ENCODE assay signal across 8 mouse cellular contexts in genomic region chr10:91170143-91170941, GRCm38 (mm10). TPM values are rescaled to one million over a fixed set of nuclear protein-coding genes. Genes with fewer than 3 reads are reported as not detected.
A peak's percentile ranks its signal among the peaks of the same experiment; 100 is the strongest.
DNase-seq lines count a peak whose midpoint lies in the region; ATAC-seq and TF ChIP-seq lines count a peak whose summit lies in the region.

No protein-coding gene starts in this region.

- H3K9me3 ChIP-seq in erythroblast, embryonic 14.5 days (ENCODE audit: control insufficient read depth, low read length): no peaks in the 10 kb centered on the region
- no peaks in the 10 kb centered on the region for H3K9me3 ChIP-seq in heart, embryonic 13.5 days
- H3K9me3 ChIP-seq in liver, postnatal 0 days (ENCODE audit: low read length): no peaks in the 10 kb centered on the region
- no peaks in the 10 kb centered on the region for H3K9me3 ChIP-seq in neural tube, embryonic 13.5 days

- peaks cover 56% of the 10 kb centered on the region for H3K4me1 ChIP-seq in erythroblast, embryonic 14.5 days (ENCODE audit: control insufficient read depth)
- H3K4me1 ChIP-seq in heart, embryonic 13.5 days: peaks cover 47% of the 10 kb centered on the region
- H3K4me1 ChIP-seq in liver, postnatal 0 days (ENCODE audit: insufficient read depth): peaks cover 21% of the 10 kb centered on the region
- peaks cover 37% of the 10 kb centered on the region for H3K4me1 ChIP-seq in neural tube, embryonic 13.5 days (replicated peaks)
- H3K4me1 ChIP-seq in testis, adult 2 months (ENCODE audit: control insufficient read depth, insufficient read depth, low read length): no peaks in the 10 kb centered on the region; the same call in 1 of the 2 replicates

- WGBS in heart, embryonic 13.5 days: under 1% methylated on average over 50 of the region's 50 CpGs
- under 1% methylated on average over 38 of the region's 50 CpGs for WGBS in liver, postnatal 0 days (ENCODE audit: insufficient replicate concordance)
- WGBS in neural tube, embryonic 13.5 days: under 1% methylated on average over 50 of the region's 50 CpGs

- no peaks in the 10 kb centered on the region for H3K27me3 ChIP-seq in erythroblast, embryonic 14.5 days (ENCODE audit: control insufficient read depth)
- no peaks in the 10 kb centered on the region for H3K27me3 ChIP-seq in heart, embryonic 13.5 days (replicated peaks)
- H3K27me3 ChIP-seq in liver, postnatal 0 days (ENCODE audit: insufficient read depth, low read length): no peaks in the 10 kb centered on the region
- no peaks in the 10 kb centered on the region for H3K27me3 ChIP-seq in neural tube, embryonic 13.5 days
- H3K27me3 ChIP-seq in testis, adult 2 months (ENCODE audit: control insufficient read depth, insufficient read depth, low read length): no peaks in the 10 kb centered on the region

- H3K4me3 ChIP-seq in erythroblast, embryonic 14.5 days (replicated peaks): peak overlapping the region; percentile 100
- peak overlapping the region; percentile 81 for H3K4me3 ChIP-seq in heart, embryonic 13.5 days
- H3K4me3 ChIP-seq in liver, postnatal 0 days (ENCODE audit: low read depth, low read length): peak overlapping the region; percentile 96
- H3K4me3 ChIP-seq in neural tube, embryonic 13.5 days: peak overlapping the region; percentile 98
- peak overlapping the region; percentile 99 for H3K4me3 ChIP-seq in testis, adult 2 months (ENCODE audit: control insufficient read depth, low read depth, low read length)

- H3K27ac ChIP-seq in heart, embryonic 13.5 days (replicated peaks): peak overlapping the region; percentile 100
- peak overlapping the region; percentile 99 for H3K27ac ChIP-seq in liver, postnatal 0 days (ENCODE audit: low read depth)
- peak overlapping the region; percentile 100 for H3K27ac ChIP-seq in neural tube, embryonic 13.5 days (replicated peaks)
- H3K27ac ChIP-seq in testis, adult 2 months (ENCODE audit: control insufficient read depth, insufficient read depth, low read depth, low read length): peak overlapping the region; percentile 97

- peak; percentile 94 for DNase-seq in CD4-positive, CD25-positive, alpha-beta regulatory T cell, adult 2 months (ENCODE audit: low read depth, low spot score)
- peak; percentile 96 for DNase-seq in brain, embryonic 14.5 days (ENCODE audit: low read depth)
- peak; percentile 94 for DNase-seq in kidney, postnatal 10 days
- DNase-seq in liver, postnatal 0 days: peak; percentile 92

- ATAC-seq in heart, embryonic 13.5 days (ENCODE audit: extremely low read depth, insufficient number of reproducible peaks, low FRiP score, low TSS enrichment): no peak
- ATAC-seq in liver, postnatal 0 days: peak; percentile 58
- ATAC-seq in neural tube, embryonic 13.5 days (ENCODE audit: low read depth): peak; percentile 51

- peaks cover 46% of the 10 kb centered on the region for H3K36me3 ChIP-seq in erythroblast, embryonic 14.5 days (ENCODE audit: control insufficient read depth)
- peaks cover 20% of the 10 kb centered on the region for H3K36me3 ChIP-seq in heart, embryonic 13.5 days
- H3K36me3 ChIP-seq in liver, postnatal 0 days (replicated peaks; ENCODE audit: insufficient read depth, low read length): peaks cover 15% of the 10 kb centered on the region
- H3K36me3 ChIP-seq in neural tube, embryonic 13.5 days: peaks cover under 1% of the 10 kb centered on the region; the same call in 1 of the 2 replicates
- no peaks in the 10 kb centered on the region for H3K36me3 ChIP-seq in testis, adult 2 months (ENCODE audit: control insufficient read depth, insufficient read depth, low read length)

- peak; percentile 77 for TF ChIP-seq EP300 in liver, postnatal 0 days (IDR thresholded peaks at IDR 0.05; ENCODE audit: low read depth)

- peak; percentile 35; the same call in 1 of the 2 replicates for TF ChIP-seq POLR2A in brain, embryonic 14.5 days (IDR thresholded peaks at IDR 0.05; ENCODE audit: borderline replicate concordance, extremely low read depth, insufficient read depth, insufficient read length, poor library complexity, severe bottlenecking)
- TF ChIP-seq POLR2A in testis, adult 2 months (IDR thresholded peaks at IDR 0.05; ENCODE audit: control insufficient read depth, low read depth, low read length): peak; percentile 21; the same call in 1 of the 2 replicates

- peak overlapping the region; percentile 96 for H3K9ac ChIP-seq in heart, embryonic 13.5 days
- peak overlapping the region; percentile 100 for H3K9ac ChIP-seq in liver, postnatal 0 days (replicated peaks)
- peak overlapping the region; percentile 96 for H3K9ac ChIP-seq in neural tube, embryonic 13.5 days

- peak overlapping the region; percentile 84 for H3K4me2 ChIP-seq in heart, embryonic 13.5 days
- peak overlapping the region; percentile 83 for H3K4me2 ChIP-seq in liver, postnatal 0 days (ENCODE audit: low read depth, low read length)
- peak overlapping the region; percentile 74 for H3K4me2 ChIP-seq in neural tube, embryonic 13.5 days

- peak; percentile 71 for TF ChIP-seq CTCF in brain, embryonic 14.5 days (IDR thresholded peaks at IDR 0.05; ENCODE audit: borderline replicate concordance, extremely low read depth, insufficient read depth, insufficient read length)
- TF ChIP-seq CTCF in liver, postnatal 0 days (IDR thresholded peaks at IDR 0.05; ENCODE audit: low read depth): peak; percentile 91
- peak; percentile 55; the same call in 1 of the 2 replicates for TF ChIP-seq CTCF in testis, adult 2 months (IDR thresholded peaks at IDR 0.05; ENCODE audit: control insufficient read depth, insufficient read depth, insufficient replicate concordance, low read depth, low read length)

RNA-seq across cellular contexts. Expression of gene Tmpo, which starts 10.8 kb away (rescaled TPM):
- 177 and 225 TPM in 2 replicates for polyA plus RNA-seq in brain, embryonic 14.5 days (2012; rRNA removed)
- 25.2 and 37.9 TPM in 2 replicates for polyA plus RNA-seq in erythroblast, embryonic 14.5 days (2012)
- 128 and 129 TPM in 2 replicates for polyA plus RNA-seq in heart, embryonic 13.5 days (2015; fragmentation: Nextera tagmentation; extraction: Ambion mirVana)
- 64.1 and 69.0 TPM in 2 replicates for polyA plus RNA-seq in liver, postnatal 0 days (2015; fragmentation: Nextera tagmentation; extraction: Ambion mirVana)
- 111 and 141 TPM in 2 replicates for polyA plus RNA-seq in neural tube, embryonic 13.5 days (2015; fragmentation: Nextera tagmentation; extraction: Ambion mirVana)
- polyA plus RNA-seq in testis, adult 2 months (2012; rRNA removed): 17.2 and 17.4 TPM in 2 replicates

RNA-seq across cellular contexts. Expression of gene Slc25a3, which starts 46.5 kb away (rescaled TPM):
- polyA plus RNA-seq in brain, embryonic 14.5 days (2012; rRNA removed): 348 and 411 TPM in 2 replicates
- 18.7 and 21.2 TPM in 2 replicates for polyA plus RNA-seq in erythroblast, embryonic 14.5 days (2012)
- 801 and 895 TPM in 2 replicates for polyA plus RNA-seq in heart, embryonic 13.5 days (2015; fragmentation: Nextera tagmentation; extraction: Ambion mirVana)
- 341 and 344 TPM in 2 replicates for polyA plus RNA-seq in liver, postnatal 0 days (2015; fragmentation: Nextera tagmentation; extraction: Ambion mirVana)
- polyA plus RNA-seq in neural tube, embryonic 13.5 days (2015; fragmentation: Nextera tagmentation; extraction: Ambion mirVana): 521 and 534 TPM in 2 replicates
- 147 and 151 TPM in 2 replicates for polyA plus RNA-seq in testis, adult 2 months (2012; rRNA removed)
